Mouse (Mus musculus): Measurements from ENCODE around the gene D630003M21Rik.

The D630003M21Rik gene

GRCm38 (mm10) chr2:158228670-158229502 is at the start of gene D630003M21Rik:
D630003M21Rik (minus strand) TSS chr2:158229222.
- DNase-seq (ENCODE audit: low spot score) = no peak

GRCm38 (mm10) chr2:158276878-158277277 is 47.9 kb upstream of the D630003M21Rik start:
- no peak for DNase-seq (ENCODE audit: low spot score)

GRCm38 (mm10) chr2:158276451-158276850 is 47.4 kb upstream of the D630003M21Rik start:
- no peak for DNase-seq (ENCODE audit: low spot score)

GRCm38 (mm10) chr2:158275811-158276210 is 46.8 kb upstream of the D630003M21Rik start:
- DNase-seq (ENCODE audit: low spot score) = no peak

GRCm38 (mm10) chr2:158275349-158275748 is 46.3 kb upstream of the D630003M21Rik start:
- no peak for DNase-seq (ENCODE audit: low spot score)

- DNase-seq (ENCODE audit: low spot score) = no peak
Observed at GRCm38 (mm10) chr2:158273646-158274045, 44.6 kb upstream of the D630003M21Rik start.

- no peak for DNase-seq (ENCODE audit: low spot score)
Observed at GRCm38 (mm10) chr2:158270017-158270416, 41.0 kb upstream of the D630003M21Rik start.

- no peak for DNase-seq (ENCODE audit: low spot score)
Observed at GRCm38 (mm10) chr2:158264877-158265276, 35.9 kb upstream of the D630003M21Rik start.

GRCm38 (mm10) chr2:158259498-158259897 is 30.5 kb upstream of the D630003M21Rik start:
- no peak for DNase-seq (ENCODE audit: low spot score)

GRCm38 (mm10) chr2:158258781-158259180 is 29.8 kb upstream of the D630003M21Rik start:
- peak; percentile 40 for DNase-seq (ENCODE audit: low spot score)

GRCm38 (mm10) chr2:158258005-158258418 is 29.0 kb upstream of the D630003M21Rik start, which contains the start of gene Bpi:
Bpi (plus strand) TSS chr2:158258094.
- DNase-seq (ENCODE audit: low spot score) = no peak

GRCm38 (mm10) chr2:158256894-158257293 is 27.9 kb upstream of the D630003M21Rik start:
- DNase-seq (ENCODE audit: low spot score) = no peak

GRCm38 (mm10) chr2:158253806-158254205 is 24.8 kb upstream of the D630003M21Rik start:
- DNase-seq (ENCODE audit: low spot score) = no peak

GRCm38 (mm10) chr2:158250558-158250957 is 21.5 kb upstream of the D630003M21Rik start:
- DNase-seq (ENCODE audit: low spot score) = no peak

- DNase-seq (ENCODE audit: low spot score) = no peak
Observed at GRCm38 (mm10) chr2:158248318-158248717, 19.3 kb upstream of the D630003M21Rik start.

GRCm38 (mm10) chr2:158247852-158248251 is 18.8 kb upstream of the D630003M21Rik start:
- no peak for DNase-seq (ENCODE audit: low spot score)

GRCm38 (mm10) chr2:158245072-158245817 is 16.2 kb upstream of the D630003M21Rik start:
- DNase-seq (ENCODE audit: low spot score) = no peak

- DNase-seq (ENCODE audit: low spot score) = no peak
Observed at GRCm38 (mm10) chr2:158243129-158243870, 14.3 kb upstream of the D630003M21Rik start.

- DNase-seq (ENCODE audit: low spot score) = no peak
Observed at GRCm38 (mm10) chr2:158242170-158242896, 13.3 kb upstream of the D630003M21Rik start.

- no peak for DNase-seq (ENCODE audit: low spot score)
Observed at GRCm38 (mm10) chr2:158241126-158241738, 12.2 kb upstream of the D630003M21Rik start.

- DNase-seq (ENCODE audit: low spot score) = no peak
Observed at GRCm38 (mm10) chr2:158238101-158238500, 9.1 kb upstream of the D630003M21Rik start.
